Mouse (Mus musculus) hindbrain, embryonic 16.5 days (tissue): ENCODE measurements at regions not wholly inside any gene's neighbourhood (a gene's known extent, or its start where the extent isn't known, plus 50 kb on each side); places are given as distances from the start of the nearest gene placed in this dataset.

Source experiments
- ATAC-seq: fragments of 200-750 bp; cut with Nextera tagmentation; 2 replicates; pipeline ENCODE4 v1.8.0; 2017; ENCODE audit warnings: moderate TSS enrichment, moderate library complexity
- H3K27ac ChIP-seq: fragments of 300-500 bp; sonication (generic); 2 replicates; pipeline ENCODE4 v1.5.1; 2014; ENCODE audit warnings: low read depth, mild to moderate bottlenecking, control low read depth, low read length, moderate library complexity
- H3K27me3 ChIP-seq: fragments of 300-500 bp; sonication (generic); replicated peaks from 2 replicates; pipeline ENCODE4 v1.6.1; 2014; ENCODE audit warnings: low read length; ENCODE audit not compliant: control insufficient read depth, insufficient read depth
- H3K36me3 ChIP-seq: fragments of 300-500 bp; sonication (generic); 2 replicates; pipeline ENCODE4 v1.6.1; 2014; ENCODE audit warnings: mild to moderate bottlenecking, low read length, moderate library complexity, mixed read lengths; ENCODE audit not compliant: control insufficient read depth, insufficient read depth
- H3K4me1 ChIP-seq: fragments of 300-500 bp; sonication (generic); 2 replicates; pipeline ENCODE4 v1.6.1; 2014; ENCODE audit warnings: low read depth, low read length; ENCODE audit not compliant: control insufficient read depth, insufficient read depth
- H3K4me2 ChIP-seq: fragments of 300-500 bp; sonication (generic); 2 replicates; pipeline ENCODE4 v1.6.1; 2014; ENCODE audit warnings: mild to moderate bottlenecking, low read length, control low read depth, moderate library complexity
- H3K4me3 ChIP-seq: fragments of 300-500 bp; sonication (generic); 2 replicates; pipeline ENCODE4 v1.5.1; 2014; ENCODE audit warnings: mild to moderate bottlenecking, low read length, control low read depth, moderate library complexity
- H3K9ac ChIP-seq: fragments of 300-500 bp; sonication (generic); 2 replicates; pipeline ENCODE4 v1.6.1; 2014; ENCODE audit warnings: low read depth, mild to moderate bottlenecking, control low read depth, low read length, moderate library complexity
- H3K9me3 ChIP-seq: fragments of 300-500 bp; sonication (generic); 2 replicates; pipeline ENCODE4 v1.6.1; 2014; ENCODE audit warnings: mild to moderate bottlenecking, low read length, moderate library complexity; ENCODE audit not compliant: control insufficient read depth
- WGBS: fragments of 180-500 bp; shearing (Covaris S2); extraction: QIAGEN DNeasy Blood & Tissue Kit; methylation state at CpG from one replicate; pipeline ENCODE4 v1.1.7; 2014; 5-methylcytosine and 5-hydroxymethylcytosine counted together

DNA sequence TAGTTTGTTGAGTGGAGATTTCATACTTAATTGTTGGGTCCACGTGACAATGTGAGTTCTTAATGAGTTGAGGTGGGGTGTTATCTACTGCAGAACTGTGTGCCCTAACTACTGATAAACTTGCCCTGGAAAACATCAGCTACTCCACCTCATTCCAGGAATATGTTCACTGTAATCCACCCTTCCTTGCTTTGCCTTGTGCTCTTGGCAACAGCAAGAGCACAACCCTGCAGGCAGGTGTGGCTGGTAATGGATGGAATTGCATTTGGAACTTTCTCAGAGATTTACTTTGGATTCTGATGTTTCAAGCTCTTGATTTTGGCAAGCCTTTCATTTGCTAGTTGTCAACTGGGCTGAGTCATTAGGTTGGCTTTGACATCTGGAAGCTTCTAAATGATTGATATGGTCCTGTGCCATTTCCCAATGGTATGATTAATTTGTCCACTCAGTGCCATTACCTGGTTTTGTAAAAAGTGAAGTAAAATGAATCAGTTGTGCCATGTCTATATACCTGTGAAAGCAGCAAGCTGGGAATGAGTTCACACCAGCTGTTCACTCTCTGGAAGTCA is 175.6 kb downstream of the Slc39a8 start:
- WGBS: 87% methylated on average over 1 of the region's 1 CpGs
- no peaks in the 10 kb centered on the region for H3K36me3 ChIP-seq
- H3K9ac ChIP-seq: no peak overlapping the region

More for the DNA sequence above, 175.6 kb downstream of the Slc39a8 start:
- no peaks in the 10 kb centered on the region for H3K9me3 ChIP-seq
- H3K27me3 ChIP-seq: no peaks in the 10 kb centered on the region
- no peaks in the 10 kb centered on the region for H3K4me1 ChIP-seq
- no peak overlapping the region for H3K4me2 ChIP-seq
- H3K4me3 ChIP-seq: no peak overlapping the region
- no peak overlapping the region for H3K27ac ChIP-seq
- no peak for ATAC-seq
